Mouse (Mus musculus): ENCODE measurements around the gene Egln2. TPM values are rescaled to one million over a fixed set of nuclear protein-coding genes. Genes with fewer than 3 reads are reported as not detected.

The Egln2 gene
- polyA plus RNA-seq, 1 experiment from 2014 or later = 97.8 TPM

DNA sequence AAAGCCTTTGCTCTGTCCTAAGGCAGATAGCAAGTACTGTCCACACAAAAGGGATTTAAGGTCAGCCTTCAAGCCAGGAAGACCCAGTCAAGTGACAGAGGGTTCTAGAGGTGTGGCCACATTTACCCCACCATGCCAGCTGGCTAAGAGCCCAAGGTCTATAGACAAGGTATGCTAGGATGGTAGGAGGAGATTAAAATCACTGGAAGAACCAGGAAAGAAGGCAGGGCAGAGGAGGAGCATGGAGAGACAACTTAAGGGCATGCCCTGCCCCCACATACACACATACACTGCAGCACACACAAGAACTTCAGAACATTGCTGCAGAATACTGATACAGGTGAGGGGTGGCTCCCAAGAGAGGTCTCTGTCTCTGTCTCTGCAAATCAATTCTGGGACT, 46.9 kb downstream of the Egln2 start, which contains the start of gene Cyp2f2:
Gene Cyp2f2 (plus strand): TSS at position 234 of the 400 bp plus-strand sequence.
- Histone ChIP-seq H3K36me3 (no peaks in the 10 kb centered on the region), H3K9me3 (replicated peaks) (no peaks in the 10 kb centered on the region), H3K4me3 (no peak within 1 kb of the TSS), H3K27ac (no peak within 1 kb of the TSS), H3K4me1 (peaks cover 7% of the 10 kb centered on the region; the same call in 1 of the 2 replicates), H3K27me3 (ENCODE audit: low read depth, poor library complexity, severe bottlenecking) (no peaks in the 10 kb centered on the region)
- DNase-seq (ENCODE audit: low spot score) = no peak

DNA sequence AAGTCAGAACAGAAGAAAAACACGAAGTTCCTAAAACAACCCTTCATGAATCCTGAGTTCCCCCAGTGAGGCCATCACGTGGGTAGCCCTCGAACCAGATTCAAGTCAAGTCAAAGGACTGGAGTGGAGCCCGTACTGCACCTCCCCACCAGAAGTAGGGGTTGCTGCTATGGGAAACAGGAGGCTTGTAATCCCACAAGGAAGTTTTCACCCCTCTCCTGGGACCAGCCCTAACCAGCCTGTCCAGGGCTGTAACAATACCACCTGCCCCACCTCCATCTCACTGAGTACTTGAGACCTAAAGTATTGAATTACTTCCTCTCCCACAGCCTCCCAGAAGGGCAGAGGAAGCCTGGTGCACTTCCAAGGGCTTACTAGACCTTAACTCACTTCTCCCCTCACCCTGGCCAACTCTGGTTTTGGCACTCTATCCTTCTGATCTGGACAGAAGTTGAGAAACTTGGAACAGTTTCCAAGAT, 48.5 kb downstream of the Egln2 start:
- Histone ChIP-seq H3K9me3 (replicated peaks) (no peaks in the 10 kb centered on the region), H3K4me3 (no peak overlapping the region), H3K4me1 (peaks cover 7% of the 10 kb centered on the region; the same call in 1 of the 2 replicates), H3K36me3 (no peaks in the 10 kb centered on the region), H3K27me3 (ENCODE audit: low read depth, poor library complexity, severe bottlenecking) (no peaks in the 10 kb centered on the region), H3K27ac (no peak overlapping the region)
- no peak for DNase-seq (ENCODE audit: low spot score)
- WGBS = 74% methylated on average over 4 of the region's 4 CpGs

DNA sequence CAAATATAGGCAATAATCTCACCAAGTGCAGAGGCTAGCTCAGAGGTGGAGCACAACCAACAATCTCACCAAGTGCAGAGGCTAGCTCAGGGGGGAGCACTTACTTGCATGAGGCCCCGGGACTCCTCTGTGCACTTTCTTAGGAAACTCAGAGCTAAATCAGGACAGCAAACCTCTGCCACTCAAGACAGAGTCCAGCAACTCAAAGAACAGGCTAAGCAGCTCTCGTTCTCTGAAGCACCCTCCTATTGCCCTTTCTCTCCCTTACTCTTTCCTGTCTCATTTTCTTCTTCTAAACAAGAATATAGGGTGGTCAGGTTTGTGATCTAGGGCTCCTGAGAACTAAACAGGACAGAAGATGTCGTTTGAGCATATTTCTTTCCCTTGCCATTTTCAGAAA, 54.6 kb downstream of the Egln2 start:
- Histone ChIP-seq H3K27me3 (ENCODE audit: low read depth, poor library complexity, severe bottlenecking) (no peaks in the 10 kb centered on the region), H3K4me1 (no peaks in the 10 kb centered on the region), H3K36me3 (no peaks in the 10 kb centered on the region), H3K27ac (no peak overlapping the region), H3K4me3 (no peak overlapping the region), H3K9me3 (replicated peaks) (no peaks in the 10 kb centered on the region; the same call in 1 of the 2 replicates)
- DNase-seq (ENCODE audit: low spot score) = no peak
- 81% methylated on average over 3 of the region's 3 CpGs for WGBS

DNA sequence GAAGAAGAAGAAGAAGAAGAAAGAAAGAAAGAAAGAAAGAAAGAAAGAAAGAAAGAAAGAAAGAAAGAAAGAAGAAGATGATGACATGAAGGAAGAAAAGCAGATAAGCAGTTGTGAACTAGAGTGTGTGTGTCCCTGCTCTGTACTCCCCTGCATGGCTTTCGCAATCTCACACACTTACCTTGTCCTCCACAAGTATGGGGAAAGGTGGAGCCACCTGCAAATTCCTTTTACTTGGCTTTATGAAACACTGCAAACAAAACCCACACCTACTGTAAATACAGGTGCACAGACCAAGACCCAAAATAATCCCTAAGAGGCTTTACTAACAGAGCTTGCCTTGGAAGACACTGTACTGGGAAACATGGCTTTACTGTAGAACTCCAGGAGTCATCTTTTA, 55.6 kb downstream of the Egln2 start:
- H3K9me3 ChIP-seq (replicated peaks) = no peaks in the 10 kb centered on the region; the same call in 1 of the 2 replicates
- no peak overlapping the region for H3K4me3 ChIP-seq
- no peak for DNase-seq (ENCODE audit: low spot score)
- no peak overlapping the region for H3K27ac ChIP-seq
- H3K36me3 ChIP-seq = no peaks in the 10 kb centered on the region
- H3K4me1 ChIP-seq = no peaks in the 10 kb centered on the region
- WGBS = 93% methylated on average over 1 of the region's 1 CpGs
- no peaks in the 10 kb centered on the region for H3K27me3 ChIP-seq (ENCODE audit: low read depth, poor library complexity, severe bottlenecking)

DNA sequence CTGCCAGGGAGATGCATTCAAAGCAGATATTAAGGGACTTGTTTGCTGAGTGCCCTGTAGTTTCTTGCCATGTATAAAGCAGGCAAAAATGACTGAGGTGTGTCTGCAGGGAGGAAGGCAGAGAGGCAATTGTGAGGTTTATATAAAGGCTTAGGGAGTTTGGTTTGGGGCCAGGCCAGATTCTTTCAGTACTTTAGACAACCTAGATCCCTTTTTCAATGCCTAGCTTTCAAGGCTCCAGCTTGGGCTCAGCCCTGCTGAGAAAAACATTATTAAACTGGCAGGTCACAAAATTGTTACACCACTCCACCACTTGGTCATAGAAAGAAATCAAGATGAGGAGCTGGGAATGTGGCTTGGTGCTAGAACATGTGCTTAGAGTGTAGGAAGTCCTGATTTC, 56.3 kb downstream of the Egln2 start:
- DNase-seq (ENCODE audit: low spot score) = no peak
- Histone ChIP-seq H3K4me1 (peaks cover 2% of the 10 kb centered on the region), H3K27me3 (ENCODE audit: low read depth, poor library complexity, severe bottlenecking) (no peaks in the 10 kb centered on the region), H3K4me3 (no peak overlapping the region), H3K27ac (no peak overlapping the region), H3K36me3 (no peaks in the 10 kb centered on the region), H3K9me3 (replicated peaks) (no peaks in the 10 kb centered on the region; the same call in 1 of the 2 replicates)

MicroRNA genes within 50 kb of the gene (microRNA counts, 519-probe panel; counts per million panel counts)
- microRNA mmu-miR-1191 = 684 counts per million, percentile 72 among the panel's probes with 10 or more counts

Small RNA genes within 50 kb of the gene (microRNA-seq; reads per million reads assigned to microRNA genes)
- 14.9 reads per million, percentile 25 among the genes with 10 or more reads in this experiment for gene Mir1191
- gene Mir3101 = 1.5 reads per million

Other genes starting within 250 kb of the Egln2 start
- gene Cyp2a22, start 227.4 kb downstream of the Egln2 start, polyA plus RNA-seq (2016; fragmentation: Nextera tagmentation; extraction: Ambion mirVana) = not detected in 2 replicates
- not detected in 2 replicates for gene Cyp2a12, start 137.7 kb downstream of the Egln2 start, polyA plus RNA-seq (2016; fragmentation: Nextera tagmentation; extraction: Ambion mirVana)
- not detected in 2 replicates for gene Cyp2f2, start 46.9 kb downstream of the Egln2 start, polyA plus RNA-seq (2016; fragmentation: Nextera tagmentation; extraction: Ambion mirVana)
- gene Cyp2t4, start 13.1 kb downstream of the Egln2 start, polyA plus RNA-seq (2016; fragmentation: Nextera tagmentation; extraction: Ambion mirVana) = 0.11 and 0.19 TPM in 2 replicates
- gene Rab4b, start 12.1 kb upstream of the Egln2 start, polyA plus RNA-seq (2016; fragmentation: Nextera tagmentation; extraction: Ambion mirVana) = 59.8 and 67.0 TPM in 2 replicates
- 0.81 TPM in 1 of 2 replicates, not detected in the other for gene Gm21983, start 14.3 kb upstream of the Egln2 start, polyA plus RNA-seq (2016; fragmentation: Nextera tagmentation; extraction: Ambion mirVana)
- gene Mia, start 14.4 kb upstream of the Egln2 start, polyA plus RNA-seq (2016; fragmentation: Nextera tagmentation; extraction: Ambion mirVana) = 1.1 and 5.0 TPM in 2 replicates
- 3.6 and 4.5 TPM in 2 replicates for gene BC024978, start 29.0 kb upstream of the Egln2 start, polyA plus RNA-seq (2016; fragmentation: Nextera tagmentation; extraction: Ambion mirVana)
- 415 and 452 TPM in 2 replicates for gene Snrpa, start 29.5 kb upstream of the Egln2 start, polyA plus RNA-seq (2016; fragmentation: Nextera tagmentation; extraction: Ambion mirVana)
- gene Itpkc, start 61.9 kb upstream of the Egln2 start, polyA plus RNA-seq (2016; fragmentation: Nextera tagmentation; extraction: Ambion mirVana) = 7.2 and 7.9 TPM in 2 replicates
- gene Coq8b, start 66.2 kb upstream of the Egln2 start, polyA plus RNA-seq (2016; fragmentation: Nextera tagmentation; extraction: Ambion mirVana) = 16.3 and 16.4 TPM in 2 replicates
- 7.9 and 10.4 TPM in 2 replicates for gene Numbl, start 91.6 kb upstream of the Egln2 start, polyA plus RNA-seq (2016; fragmentation: Nextera tagmentation; extraction: Ambion mirVana)
- 6.7 and 10.6 TPM in 2 replicates for gene Ltbp4, start 170.9 kb upstream of the Egln2 start, polyA plus RNA-seq (2016; fragmentation: Nextera tagmentation; extraction: Ambion mirVana)
- gene Shkbp1, start 189.2 kb upstream of the Egln2 start, polyA plus RNA-seq (2016; fragmentation: Nextera tagmentation; extraction: Ambion mirVana) = 46.1 and 61.2 TPM in 2 replicates
- not detected in 2 replicates for gene Gm20479, start 190.6 kb upstream of the Egln2 start, polyA plus RNA-seq (2016; fragmentation: Nextera tagmentation; extraction: Ambion mirVana)